Mouse (Mus musculus) midbrain, embryonic 15.5 days (tissue): ENCODE data around the gene Pm20d2. TPM values are rescaled to one million over a fixed set of nuclear protein-coding genes. Genes with fewer than 3 reads are reported as not detected.
A peak's percentile ranks its signal among the peaks of the same experiment; 100 is the strongest.

Source experiments
- ATAC-seq: fragments of 200-750 bp; cut with Nextera tagmentation; replicated peaks from 2 replicates; pipeline ENCODE4 v1.8.0; 2017; ENCODE audit warnings: moderate TSS enrichment
- H3K27ac ChIP-seq: fragments of 300-500 bp; sonication (generic); 2 replicates; pipeline ENCODE4 v1.5.1; 2015; ENCODE audit warnings: mild to moderate bottlenecking, inconsistent platforms
- H3K27me3 ChIP-seq: fragments of 300-500 bp; sonication (generic); replicated peaks from 2 replicates; pipeline ENCODE4 v1.6.1; 2015; ENCODE audit warnings: inconsistent platforms
- H3K36me3 ChIP-seq: fragments of 300-500 bp; sonication (generic); replicated peaks from 2 replicates; pipeline ENCODE4 v1.6.1; 2015; ENCODE audit warnings: inconsistent platforms
- H3K4me1 ChIP-seq: fragments of 300-500 bp; sonication (generic); 2 replicates; pipeline ENCODE4 v1.6.1; 2015; ENCODE audit warnings: inconsistent platforms
- H3K4me2 ChIP-seq: fragments of 300-500 bp; sonication (generic); 2 replicates; pipeline ENCODE4 v1.6.1; 2015; ENCODE audit warnings: inconsistent platforms, mild to moderate bottlenecking, moderate library complexity
- H3K4me3 ChIP-seq: fragments of 300-500 bp; sonication (generic); 2 replicates; pipeline ENCODE4 v1.5.1; 2015; ENCODE audit warnings: mild to moderate bottlenecking, inconsistent platforms
- H3K9ac ChIP-seq: fragments of 300-500 bp; sonication (generic); 2 replicates; pipeline ENCODE4 v1.6.1; 2015; ENCODE audit warnings: mild to moderate bottlenecking, inconsistent platforms
- H3K9me3 ChIP-seq: fragments of 300-500 bp; sonication (generic); 2 replicates; pipeline ENCODE4 v1.6.1; 2016; ENCODE audit warnings: inconsistent platforms
- WGBS: fragments of 180-500 bp; shearing (Covaris S2); methylation state at CpG from one replicate; pipeline ENCODE4 v1.1.7; 2015; ENCODE audit warnings: mixed read lengths; 5-methylcytosine and 5-hydroxymethylcytosine counted together
- polyA plus RNA-seq: library from polyadenylated mRNA; unstranded; fragments of >200 nt; fragmentation: Nextera tagmentation; extraction: Ambion mirVana; gene quantifications from 2 replicates; pipeline ENCODE4 v1.2.1, GENCODE M21; 2015

The Pm20d2 gene
- polyA plus RNA-seq: 2.3 and 2.8 TPM in 2 replicates

GRCm38 (mm10) chr4:33189735-33190036 lies at the start of gene Pm20d2:
Gene Pm20d2, minus strand, starts transcription at chr4:33189737.
- Histone ChIP-seq H3K4me3 (peak within 1 kb of the TSS; percentile 69), H3K9me3 (no peaks in the 10 kb centered on the region), H3K27ac (peak within 1 kb of the TSS; percentile 94), H3K9ac (peak within 1 kb of the TSS; percentile 69), H3K4me1 (peaks cover 11% of the 10 kb centered on the region), H3K4me2 (peak within 1 kb of the TSS; percentile 75), H3K36me3 (no peaks in the 10 kb centered on the region), H3K27me3 (no peaks in the 10 kb centered on the region; the same call in 1 of the 2 replicates)
- no peak for ATAC-seq
- WGBS: 12% methylated on average over 6 of the region's 6 CpGs

DNA sequence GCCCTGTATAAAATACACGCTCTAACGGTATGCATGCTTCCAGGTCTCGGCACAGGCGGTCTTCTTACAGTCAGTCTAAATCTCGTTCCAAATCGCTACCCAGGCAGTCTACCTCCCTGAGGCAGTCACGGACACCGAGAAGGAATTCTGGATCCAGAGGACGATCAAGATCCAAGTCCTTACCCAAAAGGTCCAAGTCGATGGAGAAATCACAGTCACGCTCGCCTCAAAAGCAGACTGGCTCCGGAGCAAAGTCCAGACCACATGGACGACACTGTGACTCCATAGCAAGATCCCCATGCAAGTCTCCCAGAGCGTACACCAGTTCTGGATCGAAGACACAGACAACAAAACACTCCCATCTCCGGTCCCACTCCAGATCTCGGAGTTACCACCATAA lies 41.3 kb upstream of the Pm20d2 start:
- H3K4me1 ChIP-seq: no peaks in the 10 kb centered on the region
- H3K27ac ChIP-seq: no peak overlapping the region
- no peak for ATAC-seq
- H3K27me3 ChIP-seq: no peaks in the 10 kb centered on the region
- no peaks in the 10 kb centered on the region for H3K9me3 ChIP-seq
- no peak overlapping the region for H3K9ac ChIP-seq
- H3K4me2 ChIP-seq: no peak overlapping the region
- 92% methylated on average over 18 of the region's 18 CpGs for WGBS
- peaks cover 14% of the 10 kb centered on the region; the same call in 1 of the 2 replicates for H3K36me3 ChIP-seq
- no peak overlapping the region for H3K4me3 ChIP-seq

DNA sequence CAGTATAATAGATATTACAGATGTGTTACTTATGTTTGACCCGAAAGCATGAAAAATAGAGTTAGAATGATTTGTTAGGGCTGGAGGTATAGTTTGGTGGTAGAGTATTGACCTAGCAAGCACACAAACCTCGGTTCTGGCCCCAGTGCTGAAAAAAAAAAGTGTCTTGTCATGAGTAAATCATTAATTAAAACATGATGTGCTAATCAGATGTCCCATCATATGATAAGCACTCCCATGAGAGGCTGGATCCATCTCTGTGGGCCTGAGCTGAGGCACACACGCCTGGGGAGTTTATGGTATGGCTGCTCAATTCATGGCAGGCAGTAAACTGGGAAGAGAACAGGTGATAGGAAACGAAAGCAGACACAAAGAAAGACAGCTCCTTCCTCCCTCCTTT lies 40.1 kb upstream of the Pm20d2 start:
- no peak for ATAC-seq
- Histone ChIP-seq H3K4me3 (no peak overlapping the region), H3K36me3 (peaks cover 14% of the 10 kb centered on the region; the same call in 1 of the 2 replicates), H3K27ac (no peak overlapping the region), H3K4me2 (no peak overlapping the region), H3K27me3 (no peaks in the 10 kb centered on the region), H3K9me3 (no peaks in the 10 kb centered on the region), H3K9ac (no peak overlapping the region), H3K4me1 (no peaks in the 10 kb centered on the region)
- 81% methylated on average over 4 of the region's 4 CpGs for WGBS

GRCm38 (mm10) chr4:33227164-33227563 lies 37.6 kb upstream of the Pm20d2 start:
- 87% methylated on average over 7 of the region's 7 CpGs for WGBS
- Histone ChIP-seq H3K4me1 (no peaks in the 10 kb centered on the region), H3K27me3 (no peaks in the 10 kb centered on the region), H3K9ac (no peak overlapping the region), H3K9me3 (no peaks in the 10 kb centered on the region), H3K4me3 (no peak overlapping the region), H3K27ac (no peak overlapping the region), H3K36me3 (peaks cover 14% of the 10 kb centered on the region; the same call in 1 of the 2 replicates), H3K4me2 (no peak overlapping the region)
- ATAC-seq: no peak

DNA sequence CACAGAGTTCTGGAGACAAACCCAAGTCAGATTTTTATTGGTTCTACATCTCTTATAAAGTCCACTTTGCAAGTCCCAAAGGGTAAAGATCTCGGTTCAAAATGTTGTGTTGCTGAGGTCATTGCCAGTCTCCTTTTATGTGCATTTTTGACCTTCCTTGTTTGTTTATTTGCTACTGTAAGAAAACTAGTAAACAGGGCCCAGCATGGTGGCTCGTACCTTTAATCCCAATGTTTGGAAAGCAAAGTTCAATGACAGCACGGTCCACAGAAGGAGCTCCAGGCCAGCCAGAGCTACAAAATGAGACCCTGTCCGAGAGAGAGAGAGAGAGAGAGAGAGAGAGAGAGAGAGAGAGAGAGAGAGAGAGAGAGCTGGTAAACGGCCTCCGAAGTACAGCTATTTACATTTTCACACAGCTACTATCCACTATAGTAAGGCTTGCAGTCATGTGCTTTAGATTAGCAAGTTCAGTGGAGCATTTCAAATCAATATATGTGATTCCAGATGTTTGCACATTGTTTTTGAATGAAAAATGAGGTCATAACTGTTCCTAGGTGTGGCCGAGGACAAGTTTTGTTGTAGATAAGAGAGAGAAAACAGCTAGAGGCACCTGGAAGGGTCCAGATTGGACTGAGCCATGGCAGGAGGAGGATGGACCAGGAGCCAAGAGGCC lies 34.6 kb upstream of the Pm20d2 start:
- WGBS: 75% methylated on average over 7 of the region's 7 CpGs
- no peaks in the 10 kb centered on the region for H3K9me3 ChIP-seq
- no peaks in the 10 kb centered on the region for H3K27me3 ChIP-seq
- H3K9ac ChIP-seq: no peak overlapping the region
- H3K4me3 ChIP-seq: no peak overlapping the region
- no peak for ATAC-seq
- no peaks in the 10 kb centered on the region for H3K4me1 ChIP-seq
- no peak overlapping the region for H3K27ac ChIP-seq
- H3K4me2 ChIP-seq: no peak overlapping the region
- H3K36me3 ChIP-seq: 0 out of 2 replicates have a peak, but pooled peaks cover 5% of the 10 kb centered on the region

GRCm38 (mm10) chr4:33221847-33222246 lies 32.3 kb upstream of the Pm20d2 start:
- ATAC-seq: no peak
- H3K36me3 ChIP-seq: 0 out of 2 replicates have a peak, but pooled peaks cover 5% of the 10 kb centered on the region

DNA sequence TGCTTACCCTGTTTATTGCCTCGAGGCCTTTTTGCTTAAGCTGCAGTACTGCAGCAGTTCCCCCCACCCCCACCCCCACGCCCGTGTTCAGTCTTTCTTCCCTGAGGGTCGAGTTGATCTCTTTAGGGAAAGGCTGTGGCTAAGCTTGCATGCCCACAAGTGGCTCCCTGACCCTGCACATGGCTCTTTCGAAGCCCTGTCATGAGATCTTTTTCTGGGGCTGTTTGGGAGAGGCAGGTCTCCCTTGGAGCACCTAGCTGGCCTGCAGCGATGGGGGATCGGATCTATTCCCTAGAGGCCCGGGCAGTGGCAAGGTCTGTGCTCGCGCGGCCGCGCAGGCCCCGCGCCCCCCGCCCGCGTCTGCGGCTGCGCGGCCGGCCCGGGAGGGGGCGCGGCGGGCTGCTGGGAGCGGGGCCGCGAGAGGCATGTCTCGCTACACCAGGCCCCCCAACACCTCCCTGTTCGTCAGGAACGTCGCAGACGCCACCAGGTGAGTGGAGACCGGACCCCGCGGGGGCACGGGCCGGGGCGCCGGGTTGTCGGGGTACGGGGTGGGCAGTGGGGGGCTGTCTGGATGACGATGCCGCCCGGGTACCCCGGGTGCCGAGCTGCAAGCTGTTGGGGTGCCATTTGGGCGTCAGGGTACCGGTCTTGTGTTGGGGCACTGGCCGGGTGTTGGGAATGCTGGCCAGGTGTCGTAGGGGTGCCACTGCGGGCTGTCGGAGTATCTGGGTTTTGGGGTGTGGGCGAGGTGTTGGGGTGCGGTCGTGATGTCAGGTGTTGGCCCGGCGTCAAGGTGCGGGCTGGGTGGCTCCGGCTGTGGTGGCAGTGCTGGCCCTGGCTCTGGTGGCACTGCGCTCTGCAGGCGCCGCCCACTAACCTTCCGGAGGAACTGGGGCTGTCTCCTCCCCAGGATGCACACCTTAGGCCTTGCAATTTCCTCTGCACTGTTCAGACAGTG lies 19.6 kb upstream of the Pm20d2 start, which contains the start of gene Srsf12:
Gene Srsf12, plus strand, starts transcription at position 111 of the 961 bp plus-strand sequence.
- H3K9me3 ChIP-seq: no peaks in the 10 kb centered on the region
- H3K4me3 ChIP-seq: peak within 1 kb of the TSS; percentile 96
- peaks cover 19% of the 10 kb centered on the region for H3K4me1 ChIP-seq
- peak within 1 kb of the TSS; percentile 94 for H3K27ac ChIP-seq
- WGBS: 2% methylated on average over 65 of the region's 65 CpGs
- H3K36me3 ChIP-seq: no peaks in the 10 kb centered on the region
- ATAC-seq: peak; percentile 93
- H3K27me3 ChIP-seq: no peaks in the 10 kb centered on the region
- peak within 1 kb of the TSS; percentile 92 for H3K4me2 ChIP-seq
- peak within 1 kb of the TSS; percentile 90 for H3K9ac ChIP-seq

More at GRCm38 (mm10) chr4:33221847-33222246, 32.3 kb upstream of the Pm20d2 start:
- no peak overlapping the region for H3K27ac ChIP-seq
- no peak overlapping the region for H3K4me2 ChIP-seq
- no peaks in the 10 kb centered on the region for H3K4me1 ChIP-seq
- WGBS: 56% methylated on average over 1 of the region's 1 CpGs
- H3K27me3 ChIP-seq: no peaks in the 10 kb centered on the region
- H3K9me3 ChIP-seq: no peaks in the 10 kb centered on the region
- no peak overlapping the region for H3K4me3 ChIP-seq
- H3K9ac ChIP-seq: no peak overlapping the region

DNA sequence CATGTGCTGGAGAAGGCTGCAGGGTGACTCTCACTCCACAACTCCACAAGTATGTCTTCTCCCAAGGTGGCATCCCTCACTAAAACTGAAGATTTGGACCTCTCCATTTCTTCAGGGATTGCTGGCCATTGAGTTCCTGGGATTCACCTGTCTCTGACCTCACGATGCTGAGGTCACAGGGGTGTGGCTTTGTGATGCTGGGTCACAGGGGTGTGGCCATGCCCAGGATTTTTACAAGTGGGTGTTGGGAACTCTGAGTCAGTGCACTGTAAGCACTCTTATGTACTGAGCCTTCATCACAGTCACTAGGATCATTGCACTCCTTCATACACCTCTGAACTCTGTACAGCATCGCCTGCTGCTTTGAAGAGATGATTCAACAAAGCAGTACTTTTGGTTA lies 18.0 kb upstream of the Pm20d2 start:
- WGBS: 86% methylated on average over 2 of the region's 2 CpGs
- Histone ChIP-seq H3K4me1 (peaks cover 19% of the 10 kb centered on the region), H3K27me3 (no peaks in the 10 kb centered on the region), H3K4me3 (no peak overlapping the region), H3K9me3 (no peaks in the 10 kb centered on the region), H3K4me2 (no peak overlapping the region), H3K36me3 (no peaks in the 10 kb centered on the region), H3K9ac (no peak overlapping the region), H3K27ac (no peak overlapping the region)
- no peak for ATAC-seq

- Histone ChIP-seq H3K27me3 (no peaks in the 10 kb centered on the region), H3K9ac (no peak overlapping the region), H3K4me1 (peaks cover 9% of the 10 kb centered on the region), H3K27ac (no peak overlapping the region), H3K4me3 (no peak overlapping the region), H3K36me3 (no peaks in the 10 kb centered on the region), H3K4me2 (no peak overlapping the region), H3K9me3 (no peaks in the 10 kb centered on the region)
- 5% methylated on average over 4 of the region's 4 CpGs for WGBS
- no peak for ATAC-seq
Measured at GRCm38 (mm10) chr4:33204682-33205081, 15.1 kb upstream of the Pm20d2 start.

GRCm38 (mm10) chr4:33198117-33198516 lies 8.6 kb upstream of the Pm20d2 start:
- 2% methylated on average over 2 of the region's 2 CpGs for WGBS
- H3K9me3 ChIP-seq: no peaks in the 10 kb centered on the region
- no peak overlapping the region for H3K9ac ChIP-seq
- H3K4me2 ChIP-seq: no peak overlapping the region
- H3K4me3 ChIP-seq: no peak overlapping the region
- no peak for ATAC-seq
- no peaks in the 10 kb centered on the region for H3K4me1 ChIP-seq
- no peaks in the 10 kb centered on the region for H3K36me3 ChIP-seq
- no peaks in the 10 kb centered on the region for H3K27me3 ChIP-seq
- no peak overlapping the region for H3K27ac ChIP-seq

- peak; percentile 95 for ATAC-seq
- Histone ChIP-seq H3K9ac (peak overlapping the region; percentile 69), H3K4me1 (peaks cover 11% of the 10 kb centered on the region)
Measured at GRCm38 (mm10) chr4:33188781-33189734, 479 bp downstream of the Pm20d2 start.

More at GRCm38 (mm10) chr4:33188781-33189734, 479 bp downstream of the Pm20d2 start:
- Histone ChIP-seq H3K9me3 (no peaks in the 10 kb centered on the region), H3K27ac (peak overlapping the region; percentile 94), H3K4me2 (peak overlapping the region; percentile 75), H3K27me3 (no peaks in the 10 kb centered on the region; the same call in 1 of the 2 replicates), H3K4me3 (peak overlapping the region; percentile 69), H3K36me3 (no peaks in the 10 kb centered on the region)
- WGBS: under 1% methylated on average over 123 of the region's 123 CpGs
